Mouse (Mus musculus) testis, adult 10 weeks (tissue): ENCODE measurements around the gene Olfr1341. TPM values are rescaled to one million over a fixed set of nuclear protein-coding genes. Genes with fewer than 3 reads are reported as not detected.

Experiments used
- polyA plus RNA-seq: library from polyadenylated mRNA; stranded (reverse); fragments of 350-450 nt; fragmentation: Illumina TruSeq; extraction: RNeasy Lipid Tissue Mini Kit (QIAGEN cat#74804); gene quantifications from one replicate; pipeline ENCODE4 v1.2.3, GENCODE M21; 2014; ENCODE audit warnings: low read depth, low replicate concordance

The Olfr1341 gene
- polyA plus RNA-seq = not detected

GRCm38 (mm10) chr4:118703223-118703622 lies at the start of gene Olfr1341:
Gene Olfr1341 (plus strand): TSS chr4:118703523.

DNA sequence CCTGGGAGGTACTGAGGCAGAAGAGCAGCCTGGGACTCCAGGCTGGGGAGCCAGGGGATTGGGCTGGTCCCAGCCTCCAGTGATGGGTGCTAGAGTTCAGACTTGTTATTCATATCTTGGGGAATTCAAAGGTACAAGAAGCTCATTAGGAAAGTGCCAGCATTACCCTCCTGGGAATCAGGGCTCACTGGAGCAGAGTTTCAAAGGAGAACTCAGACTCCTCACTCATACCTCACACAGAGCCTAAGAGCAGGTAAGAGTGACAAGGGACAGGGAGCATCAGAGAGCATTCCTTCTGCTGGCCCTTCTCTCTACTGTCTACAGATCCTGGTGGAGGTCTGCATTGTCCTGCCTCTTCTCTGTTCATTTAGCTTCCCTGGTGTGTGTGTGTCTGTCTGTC lies 44.7 kb upstream of the Olfr1341 start, which contains the start of gene Olfr62:
Gene Olfr62 (plus strand): TSS at position 301 of the 400 bp plus-strand sequence.

GRCm38 (mm10) chr4:118692412-118692973 lies 10.8 kb upstream of the Olfr1341 start, which contains the start of gene Olfr1342:
Gene Olfr1342 (minus strand): TSS chr4:118692756.

DNA sequence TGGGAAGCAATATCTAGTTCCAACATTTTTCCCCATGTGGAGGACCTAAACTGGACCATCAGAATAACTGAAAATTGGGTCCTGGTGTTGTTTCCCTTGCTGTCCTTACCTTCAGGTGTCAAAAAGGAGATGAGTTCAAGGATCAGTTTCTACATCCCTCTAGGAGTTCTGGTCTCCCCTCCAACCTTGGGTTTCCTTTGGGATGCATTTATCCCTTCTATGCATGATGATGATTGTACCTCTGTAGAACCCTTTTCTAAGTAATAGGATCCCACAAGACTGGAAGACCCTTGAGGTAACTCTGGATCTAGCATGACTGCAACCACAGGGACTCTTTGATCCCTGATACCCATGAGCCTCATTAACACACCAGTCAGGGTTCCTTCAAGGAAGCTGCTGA lies 16.5 kb downstream of the Olfr1341 start, which contains the start of gene Olfr1340:
Gene Olfr1340 (plus strand): TSS at position 301 of the 400 bp plus-strand sequence.

DNA sequence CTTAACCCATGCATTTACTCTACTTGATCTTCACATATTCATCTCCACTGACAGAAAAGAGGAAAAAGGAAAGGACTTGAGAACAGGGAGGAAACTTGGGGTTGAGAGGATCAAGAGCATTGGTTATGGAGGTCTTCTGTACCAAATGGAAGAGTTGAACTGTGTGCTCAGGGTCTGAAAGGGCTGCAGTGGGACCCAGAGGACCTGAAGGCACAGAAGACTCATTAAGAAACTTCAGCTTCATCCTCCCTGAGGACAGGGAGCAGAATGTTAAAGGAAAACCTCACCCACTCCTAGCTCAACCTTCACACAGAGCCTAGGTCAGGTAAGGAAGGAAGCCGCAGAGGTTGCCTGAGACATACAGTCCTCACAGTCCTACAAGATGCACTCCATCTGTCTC lies 28.6 kb downstream of the Olfr1341 start, which contains the start of gene Olfr1339:
Gene Olfr1339 (plus strand): TSS at position 301 of the 400 bp plus-strand sequence.

GRCm38 (mm10) chr4:118758637-118759036 lies 55.3 kb downstream of the Olfr1341 start, which contains the start of gene Olfr1338:
Gene Olfr1338 (minus strand): TSS chr4:118758737.

Other genes starting within 250 kb of the Olfr1341 start
- gene Mpl, start 246.0 kb upstream of the Olfr1341 start, polyA plus RNA-seq = not detected
- 0.18 TPM for gene Tie1, start 213.5 kb upstream of the Olfr1341 start, polyA plus RNA-seq
- gene 2610528J11Rik, start 176.5 kb upstream of the Olfr1341 start, polyA plus RNA-seq = not detected
- not detected for gene Tmem125, start 159.5 kb upstream of the Olfr1341 start, polyA plus RNA-seq
- gene Cfap57, start 82.7 kb upstream of the Olfr1341 start, polyA plus RNA-seq = 92.6 TPM
- gene Ebna1bp2, start 82.7 kb upstream of the Olfr1341 start, polyA plus RNA-seq = 39.9 TPM
- 0.25 TPM for gene Olfr62, start 44.6 kb upstream of the Olfr1341 start, polyA plus RNA-seq
- gene Olfr1342, start 10.8 kb upstream of the Olfr1341 start, polyA plus RNA-seq = not detected
- gene Olfr1340, start 16.6 kb downstream of the Olfr1341 start, polyA plus RNA-seq = not detected
- gene Olfr1339, start 28.7 kb downstream of the Olfr1341 start, polyA plus RNA-seq = not detected
- gene Olfr1338, start 55.2 kb downstream of the Olfr1341 start, polyA plus RNA-seq = not detected
- not detected for gene Olfr1337, start 79.1 kb downstream of the Olfr1341 start, polyA plus RNA-seq
- not detected for gene Olfr1335, start 106.4 kb downstream of the Olfr1341 start, polyA plus RNA-seq
- 0.07 TPM for gene Olfr1333, start 132.8 kb downstream of the Olfr1341 start, polyA plus RNA-seq
- gene Olfr1331, start 161.1 kb downstream of the Olfr1341 start, polyA plus RNA-seq = not detected
- not detected for gene Olfr1330, start 185.1 kb downstream of the Olfr1341 start, polyA plus RNA-seq
- gene Olfr1329, start 213.9 kb downstream of the Olfr1341 start, polyA plus RNA-seq = not detected
- gene Olfr1328, start 235.1 kb downstream of the Olfr1341 start, polyA plus RNA-seq = not detected